Mouse (Mus musculus) naive thymus-derived CD4-positive, alpha-beta T cell, adult 5 months (primary cell): ENCODE results near the gene Zfp74. TPM values are rescaled to one million over a fixed set of nuclear protein-coding genes. Genes with fewer than 3 reads are reported as not detected.

Experiments used
- polyA plus RNA-seq: library from polyadenylated mRNA; unstranded; fragments of 100-300 nt; shearing (Covaris generic); gene quantifications from one replicate; pipeline ENCODE4 v1.2.1, GENCODE M21; 2017

Zfp74 gene
- 6.7 TPM for polyA plus RNA-seq

GRCm38 (mm10) chr7:29953513-29954401, at the start of gene Zfp74:
TSS of gene Zfp74 (minus strand) at chr7:29954089.

GRCm38 (mm10) chr7:29983690-29984380, 29.9 kb upstream of the Zfp74 start, which contains the start of gene Zfp568:
TSS of gene Zfp568 (plus strand) at chr7:29983955.

GRCm38 (mm10) chr7:29908130-29908950, 45.5 kb downstream of the Zfp74 start, which contains the start of gene Zfp383:
TSS of gene Zfp383 (plus strand) at chr7:29908223.

GRCm38 (mm10) chr7:29905966-29906681, 47.8 kb downstream of the Zfp74 start, which contains the start of gene Zfp27:
TSS of gene Zfp27 (minus strand) at chr7:29906572.

Other genes starting within 250 kb of the Zfp74 start
- gene Catsperg2, start 227.1 kb downstream of the Zfp74 start, polyA plus RNA-seq: not detected
- gene Zfp84, start 185.5 kb downstream of the Zfp74 start, polyA plus RNA-seq: 18.6 TPM
- not detected for gene Zfp30, start 170.1 kb downstream of the Zfp74 start, polyA plus RNA-seq
- gene Zfp790, start 138.0 kb downstream of the Zfp74 start, polyA plus RNA-seq: 8.3 TPM
- 4.3 TPM for gene Zfp940, start 100.4 kb downstream of the Zfp74 start, polyA plus RNA-seq
- gene Zfp420, start 94.1 kb downstream of the Zfp74 start, polyA plus RNA-seq: 12.1 TPM
- gene Zfp27, start 47.5 kb downstream of the Zfp74 start, polyA plus RNA-seq: 2.4 TPM
- 1.00 TPM for gene Zfp383, start 45.9 kb downstream of the Zfp74 start, polyA plus RNA-seq
- 8.8 TPM for gene Zfp568, start 29.9 kb upstream of the Zfp74 start, polyA plus RNA-seq
- gene Zfp14, start 97.3 kb upstream of the Zfp74 start, polyA plus RNA-seq: 2.0 TPM
- gene Zfp82, start 118.8 kb upstream of the Zfp74 start, polyA plus RNA-seq: 7.3 TPM
- not detected for gene Gm26920, start 136.3 kb upstream of the Zfp74 start, polyA plus RNA-seq
- 7.2 TPM for gene Zfp566, start 136.4 kb upstream of the Zfp74 start, polyA plus RNA-seq
- gene Zfp260, start 140.7 kb upstream of the Zfp74 start, polyA plus RNA-seq: 54.9 TPM
- gene Zfp382, start 167.9 kb upstream of the Zfp74 start, polyA plus RNA-seq: 9.6 TPM
- gene Zfp146, start 215.7 kb upstream of the Zfp74 start, polyA plus RNA-seq: 49.7 TPM
- not detected for gene Cox7a1, start 230.1 kb upstream of the Zfp74 start, polyA plus RNA-seq
- 52.2 TPM for gene Capns1, start 244.7 kb upstream of the Zfp74 start, polyA plus RNA-seq